Mouse (Mus musculus): ENCODE results near the gene Psmb11.
A peak's percentile ranks its signal among the peaks of the same experiment; 100 is the strongest.

The Psmb11 gene

DNA sequence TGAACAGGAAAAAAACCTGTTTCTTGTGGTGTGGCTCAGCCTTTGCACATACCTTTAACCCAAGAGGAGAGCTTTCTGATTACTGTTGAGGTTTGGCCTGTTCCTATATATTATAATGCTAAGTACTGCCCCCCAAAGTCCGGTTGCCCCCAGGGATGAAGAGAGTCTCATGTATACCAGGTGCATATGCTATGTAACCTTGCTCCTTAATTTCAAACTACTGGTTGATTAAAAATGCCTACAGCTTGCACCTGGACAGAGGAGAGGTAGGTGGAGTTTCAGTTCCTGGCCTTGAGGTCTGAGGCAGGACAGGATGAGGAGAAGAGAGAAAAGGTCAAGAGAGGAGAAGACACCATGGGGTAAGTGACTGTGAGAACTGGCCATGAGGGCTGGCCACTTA lies at the start of gene Psmb11:
Gene Psmb11 (plus strand): TSS at position 301 of the 400 bp plus-strand sequence.
- no peak for DNase-seq (ENCODE audit: low spot score in 2 of 2)

DNA sequence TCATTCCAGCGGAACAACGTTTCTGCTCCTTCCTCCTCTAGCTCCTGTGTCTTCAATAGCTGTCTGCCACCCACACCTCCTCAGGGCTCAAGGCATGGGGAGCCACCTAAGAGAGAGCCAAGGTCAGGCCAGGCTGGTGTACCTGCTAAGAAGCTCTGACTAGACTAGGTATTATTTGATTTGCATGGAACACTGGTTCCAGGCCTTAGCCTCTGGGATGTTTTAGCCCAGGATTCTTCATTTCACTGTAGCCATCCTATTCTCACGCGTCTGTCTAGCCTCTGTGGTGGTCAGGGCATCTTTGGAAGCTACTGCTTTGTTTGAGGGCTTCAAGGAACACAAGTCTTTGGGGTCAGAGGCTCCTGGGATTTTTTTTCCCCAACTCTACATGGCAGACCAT lies 49.1 kb upstream of the Psmb11 start:
- no peak for DNase-seq (ENCODE audit: low spot score in 2 of 2)

- DNase-seq (ENCODE audit: low spot score in 2 of 2) = no peak
Measured at GRCm38 (mm10) chr14:54572790-54573736, 48.2 kb upstream of the Psmb11 start.

GRCm38 (mm10) chr14:54574253-54574652 lies 47.0 kb upstream of the Psmb11 start:
- no peak for DNase-seq (ENCODE audit: low spot score in 2 of 2)

- DNase-seq (ENCODE audit: low spot score in 2 of 2) = no peak
Measured at GRCm38 (mm10) chr14:54575031-54575430, 46.2 kb upstream of the Psmb11 start.

- no peak for DNase-seq (ENCODE audit: low spot score in 2 of 2)
Measured at GRCm38 (mm10) chr14:54575631-54576030, 45.6 kb upstream of the Psmb11 start.

GRCm38 (mm10) chr14:54576241-54577088 lies 44.8 kb upstream of the Psmb11 start:
- DNase-seq (ENCODE audit: low spot score in 2 of 2) = no peak

GRCm38 (mm10) chr14:54577089-54577982 lies 43.9 kb upstream of the Psmb11 start, which contains the start of gene Ajuba:
Gene Ajuba (minus strand): TSS chr14:54577558.
- peak; percentile 36 to 53 for DNase-seq (ENCODE audit: low spot score in 2 of 2)

GRCm38 (mm10) chr14:54578063-54578462 lies 43.2 kb upstream of the Psmb11 start:
- peak in 1 of 2 experiments; percentile 51 for DNase-seq (ENCODE audit: low spot score in 2 of 2)

GRCm38 (mm10) chr14:54579638-54580037 lies 41.6 kb upstream of the Psmb11 start:
- DNase-seq (ENCODE audit: low spot score in 2 of 2) = no peak

DNA sequence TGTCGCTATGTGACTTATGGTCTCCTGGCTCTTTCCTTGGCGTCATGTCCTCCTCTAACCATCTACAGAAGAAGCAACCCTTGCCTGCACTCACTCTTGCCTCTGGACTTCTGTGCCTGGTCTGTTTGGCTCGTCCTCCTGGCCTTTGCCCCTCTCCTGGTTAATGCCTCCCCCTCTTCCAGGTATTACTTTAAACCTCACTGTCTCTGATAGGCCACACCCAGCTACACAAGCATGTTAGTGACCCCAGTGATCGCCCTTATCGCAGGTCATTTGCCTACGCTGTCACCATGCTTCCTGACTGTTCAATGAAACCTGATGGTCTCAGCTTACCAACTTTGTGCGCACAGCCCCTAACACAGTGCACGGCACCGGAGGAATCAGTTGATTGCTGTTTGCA lies 38.7 kb upstream of the Psmb11 start:
- no peak for DNase-seq (ENCODE audit: low spot score in 2 of 2)

- DNase-seq (ENCODE audit: low spot score in 2 of 2) = peak in 1 of 2 experiments; percentile 44
Measured at GRCm38 (mm10) chr14:54583681-54584338, 37.4 kb upstream of the Psmb11 start.

GRCm38 (mm10) chr14:54591056-54591455 lies 30.2 kb upstream of the Psmb11 start:
- no peak for DNase-seq (ENCODE audit: low spot score in 2 of 2)

GRCm38 (mm10) chr14:54592319-54592934 lies 28.8 kb upstream of the Psmb11 start:
- DNase-seq (ENCODE audit: low spot score in 2 of 2) = no peak

DNA sequence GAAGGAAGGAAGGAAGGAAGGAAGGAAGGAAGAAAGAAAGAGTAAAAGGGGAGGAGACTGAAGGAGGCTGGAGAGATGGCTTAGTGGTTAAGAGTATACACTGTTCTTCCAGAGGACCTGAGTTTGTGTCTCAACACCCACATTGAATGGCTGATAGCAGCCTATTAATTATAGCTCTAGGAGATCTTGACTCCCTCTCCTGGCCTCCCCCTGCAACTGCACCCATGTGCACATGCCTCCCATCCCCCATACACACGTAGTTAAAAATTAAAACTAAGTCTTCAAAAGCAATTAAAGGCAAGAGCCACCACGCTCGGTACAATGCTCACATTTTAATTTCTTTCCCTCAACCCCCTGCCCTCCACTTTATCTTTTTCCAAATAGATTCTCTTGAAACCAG lies 27.2 kb upstream of the Psmb11 start:
- DNase-seq (ENCODE audit: low spot score in 2 of 2) = no peak

- no peak for DNase-seq (ENCODE audit: low spot score in 2 of 2)
Measured at GRCm38 (mm10) chr14:54594631-54595414, 26.4 kb upstream of the Psmb11 start.

DNA sequence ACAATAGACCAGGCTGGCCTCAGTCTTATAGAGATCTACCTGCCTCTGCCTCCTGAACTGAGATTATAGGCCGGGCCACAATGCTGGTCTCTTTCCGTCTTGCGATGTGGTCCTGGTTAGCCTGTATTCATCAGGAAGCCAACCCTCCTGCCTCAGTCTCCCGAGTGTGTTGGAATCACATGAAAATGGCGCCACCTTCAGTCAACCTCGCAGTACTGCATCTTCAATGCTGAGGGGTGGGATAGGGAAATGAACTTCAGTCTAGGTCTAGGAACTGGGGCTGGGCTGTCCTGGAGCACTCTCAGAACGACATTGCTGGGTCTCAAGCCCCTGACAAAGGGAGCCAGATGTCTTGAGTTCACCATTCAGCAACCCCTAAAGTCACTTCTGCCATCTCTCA lies 24.1 kb upstream of the Psmb11 start:
- DNase-seq (ENCODE audit: low spot score in 2 of 2) = no peak

GRCm38 (mm10) chr14:54601601-54602000 lies 19.6 kb upstream of the Psmb11 start:
- DNase-seq (ENCODE audit: low spot score in 2 of 2) = no peak

DNA sequence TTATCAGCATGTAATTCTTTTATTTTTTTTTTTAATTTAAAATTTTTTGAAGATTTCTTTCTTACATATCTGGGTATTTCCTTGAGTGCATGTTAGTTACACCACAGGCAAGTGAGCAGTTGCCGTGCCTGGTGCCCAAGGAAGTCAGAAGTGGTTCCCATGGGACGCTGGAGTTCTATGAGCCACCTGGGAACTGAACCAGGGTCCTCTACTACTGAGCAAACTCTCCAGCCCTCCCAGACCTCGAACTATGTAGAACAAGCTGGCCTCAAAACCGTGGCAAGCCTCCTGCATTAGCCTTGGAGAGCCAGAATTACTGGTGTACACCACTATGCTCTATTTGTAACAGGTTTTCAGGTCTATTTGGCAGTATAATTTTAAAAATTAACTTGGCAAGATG lies 18.6 kb upstream of the Psmb11 start:
- DNase-seq (ENCODE audit: low spot score in 2 of 2) = no peak
